Mouse (Mus musculus) heart, adult 10 weeks (tissue): ENCODE results near the gene Arhgef17. TPM values are rescaled to one million over a fixed set of nuclear protein-coding genes. Genes with fewer than 3 reads are reported as not detected.

Source experiments
- polyA plus RNA-seq: library from polyadenylated mRNA; stranded (reverse); fragments of 350-450 nt; fragmentation: Illumina TruSeq; extraction: RNeasy Lipid Tissue Mini Kit (QIAGEN cat#74804); gene quantifications from one replicate; pipeline ENCODE4 v1.2.3, GENCODE M21; 2014; ENCODE audit warnings: low read depth, low replicate concordance

Gene Arhgef17
- polyA plus RNA-seq: 26.7 TPM

DNA sequence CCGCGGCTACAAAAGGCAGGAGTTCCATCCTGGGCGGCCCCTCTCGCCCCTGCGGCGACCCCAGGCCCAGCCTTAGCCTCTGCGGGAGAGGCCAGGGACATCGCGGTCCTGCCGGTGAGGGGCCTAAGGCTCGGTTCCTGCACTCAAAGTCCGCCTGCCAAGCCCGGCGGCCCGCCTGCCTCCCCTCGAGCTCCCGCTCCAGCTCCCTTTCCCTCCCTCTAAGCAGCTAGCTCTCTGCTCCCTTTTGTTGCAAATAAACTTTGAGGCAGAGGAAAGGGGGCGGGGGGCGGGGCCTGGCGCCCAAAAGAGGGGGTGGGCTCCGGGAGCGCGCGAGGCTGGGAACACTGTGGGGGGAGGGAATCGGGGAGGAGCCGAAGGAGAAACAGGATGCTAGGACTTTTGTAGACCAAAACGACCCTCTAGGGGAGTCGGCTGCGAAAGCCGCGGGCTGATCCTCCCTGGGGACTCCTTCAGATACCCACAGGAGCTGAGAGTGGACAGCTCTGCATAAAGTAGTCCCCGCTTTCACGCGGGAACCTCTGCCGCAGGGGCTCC, at the start of gene Arhgef17:
TSS of gene Arhgef17 (minus strand) at position 182 of the 555 bp plus-strand sequence.

DNA sequence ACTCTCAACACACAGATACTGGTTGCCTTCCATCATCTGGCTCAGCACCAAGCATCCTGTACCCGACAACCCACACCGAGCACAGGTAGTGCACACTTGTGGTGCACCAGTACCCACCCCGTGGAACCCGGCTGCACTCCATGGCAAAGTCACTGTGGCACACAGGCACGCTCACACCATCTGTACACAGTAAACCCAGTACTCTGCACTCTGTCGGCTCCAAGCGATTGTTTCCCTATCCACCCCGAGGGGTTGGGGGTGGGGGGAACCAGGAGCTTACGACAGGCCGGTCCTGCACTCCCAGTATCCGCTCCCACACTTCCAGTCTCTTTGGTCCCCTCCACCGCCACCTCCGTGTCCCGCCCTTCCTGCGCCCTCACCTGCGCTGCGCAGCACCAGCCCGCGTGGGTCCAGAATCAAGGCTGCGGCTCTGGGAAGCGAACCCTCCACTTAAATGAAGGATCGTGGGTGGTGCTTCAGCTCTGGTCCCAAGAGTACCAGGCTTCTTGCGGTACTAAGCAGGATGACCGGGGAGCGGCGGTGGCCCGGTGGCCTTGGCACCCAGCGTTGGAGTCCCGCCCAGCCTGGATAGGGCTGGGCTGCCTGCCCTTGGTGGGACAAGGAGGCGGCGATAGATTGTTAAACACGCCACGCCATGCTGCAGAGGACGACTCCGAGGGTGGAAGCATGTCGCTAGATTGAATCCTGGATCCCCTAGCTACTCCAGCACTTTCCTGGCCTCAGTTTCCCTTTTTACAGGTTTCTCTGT, 42.4 kb upstream of the Arhgef17 start, which contains the start of gene P2ry6:
TSS of gene P2ry6 (minus strand) at position 515 of the 769 bp plus-strand sequence.

DNA sequence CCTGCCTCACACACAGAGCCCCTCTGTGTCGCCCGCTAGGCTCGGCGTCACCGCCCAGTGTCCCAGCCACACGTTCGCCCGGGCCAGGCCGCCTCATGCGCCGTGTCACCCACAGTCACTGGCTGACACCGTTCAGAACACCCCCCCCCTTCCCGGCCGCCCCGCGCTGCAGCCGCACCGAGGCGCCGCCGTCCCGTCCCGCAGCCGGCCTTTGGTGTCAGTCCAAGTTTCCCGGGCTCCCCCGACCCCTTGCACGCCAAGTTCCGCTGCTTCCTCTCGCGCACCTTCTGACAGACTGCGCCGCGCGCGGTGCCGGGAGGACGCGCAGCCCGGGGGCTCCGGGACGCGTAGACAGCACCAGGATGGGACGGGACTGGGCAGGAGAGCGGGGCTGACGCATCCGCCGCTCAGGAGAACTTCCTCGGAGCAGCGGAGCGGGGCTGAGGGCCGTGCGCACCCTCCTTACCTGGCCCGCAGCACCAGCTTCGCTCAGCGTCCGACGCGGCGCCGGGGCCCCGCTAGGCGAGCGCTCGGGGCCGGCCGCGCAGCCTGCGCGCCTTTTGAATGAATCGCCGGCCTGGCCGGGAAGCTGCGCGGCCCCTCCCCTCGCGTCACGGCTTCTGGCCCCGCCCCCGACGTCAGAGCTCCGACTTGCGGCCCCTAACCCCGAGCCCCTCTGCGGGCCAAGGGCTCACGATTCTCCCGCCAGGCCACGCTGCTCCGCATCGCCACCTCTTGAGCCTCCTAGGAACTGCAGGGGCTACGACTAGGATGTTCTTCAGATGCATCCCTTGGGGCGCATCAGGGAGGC, 68.9 kb downstream of the Arhgef17 start, which contains the start of gene Relt:
TSS of gene Relt (minus strand) at position 619 of the 811 bp plus-strand sequence.

Other genes starting within 250 kb of the Arhgef17 start
- gene Fam168a, start 225.5 kb downstream of the Arhgef17 start, polyA plus RNA-seq: 19.2 TPM
- 3.9 TPM for gene Relt, start 68.7 kb downstream of the Arhgef17 start, polyA plus RNA-seq
- 3.1 TPM for gene P2ry6, start 42.5 kb upstream of the Arhgef17 start, polyA plus RNA-seq
- 24.6 TPM for gene P2ry2, start 80.8 kb upstream of the Arhgef17 start, polyA plus RNA-seq
- 12.8 TPM for gene Fchsd2, start 160.8 kb upstream of the Arhgef17 start, polyA plus RNA-seq